Mouse (Mus musculus): Measurements from ENCODE around the gene Fam234a. TPM values are rescaled to one million over a fixed set of nuclear protein-coding genes. Genes with fewer than 3 reads are reported as not detected.

Fam234a gene
- polyA plus RNA-seq, 1 experiment from 2014 or later = 30.8 TPM

Other genes with a start within 250 kb of the Fam234a start
- 28.7 and 29.5 TPM in 2 replicates for gene Rab11fip3, start 174.7 kb downstream of the Fam234a start, polyA plus RNA-seq (2015; fragmentation: Nextera tagmentation; extraction: Ambion mirVana)
- gene Decr2, start 153.9 kb downstream of the Fam234a start, polyA plus RNA-seq (2015; fragmentation: Nextera tagmentation; extraction: Ambion mirVana) = 33.5 and 34.9 TPM in 2 replicates
- 29.8 and 31.6 TPM in 2 replicates for gene Nme4, start 148.6 kb downstream of the Fam234a start, polyA plus RNA-seq (2015; fragmentation: Nextera tagmentation; extraction: Ambion mirVana)
- 3.0 and 3.7 TPM in 2 replicates for gene Tmem8, start 130.9 kb downstream of the Fam234a start, polyA plus RNA-seq (2015; fragmentation: Nextera tagmentation; extraction: Ambion mirVana)
- gene Mrpl28, start 120.7 kb downstream of the Fam234a start, polyA plus RNA-seq (2015; fragmentation: Nextera tagmentation; extraction: Ambion mirVana) = 177 and 178 TPM in 2 replicates
- 8.5 and 9.7 TPM in 2 replicates for gene Axin1, start 105.6 kb downstream of the Fam234a start, polyA plus RNA-seq (2015; fragmentation: Nextera tagmentation; extraction: Ambion mirVana)
- 0.30 and 0.36 TPM in 2 replicates for gene Pdia2, start 45.2 kb downstream of the Fam234a start, polyA plus RNA-seq (2015; fragmentation: Nextera tagmentation; extraction: Ambion mirVana)
- 9.0 and 9.5 TPM in 2 replicates for gene Rgs11, start 41.3 kb downstream of the Fam234a start, polyA plus RNA-seq (2015; fragmentation: Nextera tagmentation; extraction: Ambion mirVana)
- 65.7 and 75.1 TPM in 2 replicates for gene Arhgdig, start 36.5 kb downstream of the Fam234a start, polyA plus RNA-seq (2015; fragmentation: Nextera tagmentation; extraction: Ambion mirVana)
- 117 and 118 TPM in 2 replicates for gene Luc7l, start 8.7 kb upstream of the Fam234a start, polyA plus RNA-seq (2015; fragmentation: Nextera tagmentation; extraction: Ambion mirVana)
- gene Neurl1b, start 170.6 kb upstream of the Fam234a start, polyA plus RNA-seq (2015; fragmentation: Nextera tagmentation; extraction: Ambion mirVana) = 0.78 and 1.0 TPM in 2 replicates